Mouse (Mus musculus) limb, embryonic 15.5 days (tissue): ENCODE measurements around the gene Rsph10b. TPM values are rescaled to one million over a fixed set of nuclear protein-coding genes. Genes with fewer than 3 reads are reported as not detected.

Experiments used
- ATAC-seq: fragments of 200-750 bp; cut with Nextera tagmentation; 2 replicates; pipeline ENCODE4 v1.8.0; 2017; ENCODE audit warnings: low read depth, moderate TSS enrichment; ENCODE audit not compliant: insufficient number of reproducible peaks, low FRiP score, low TSS enrichment
- H3K27ac ChIP-seq: fragments of 300-500 bp; sonication (generic); 2 replicates; pipeline ENCODE4 v1.5.1; 2015; ENCODE audit warnings: moderate library complexity, mild to moderate bottlenecking, inconsistent platforms
- H3K27me3 ChIP-seq: fragments of 300-500 bp; sonication (generic); 2 replicates; pipeline ENCODE4 v1.6.1; 2015; ENCODE audit warnings: inconsistent platforms
- H3K36me3 ChIP-seq: fragments of 300-500 bp; sonication (generic); 2 replicates; pipeline ENCODE4 v1.6.1; 2015; ENCODE audit warnings: inconsistent platforms
- H3K4me1 ChIP-seq: fragments of 300-500 bp; sonication (generic); 2 replicates; pipeline ENCODE4 v1.6.1; 2015; ENCODE audit warnings: inconsistent platforms
- H3K4me2 ChIP-seq: fragments of 300-500 bp; sonication (generic); 2 replicates; pipeline ENCODE4 v1.6.1; 2015; ENCODE audit warnings: mild to moderate bottlenecking, inconsistent platforms
- H3K4me3 ChIP-seq: fragments of 300-500 bp; sonication (generic); 2 replicates; pipeline ENCODE4 v1.5.1; 2015; ENCODE audit warnings: mild to moderate bottlenecking, inconsistent platforms
- H3K9ac ChIP-seq: fragments of 300-500 bp; sonication (generic); 2 replicates; pipeline ENCODE4 v1.6.1; 2015; ENCODE audit warnings: inconsistent platforms
- H3K9me3 ChIP-seq: fragments of 300-500 bp; sonication (generic); 2 replicates; pipeline ENCODE4 v1.6.1; 2016; ENCODE audit warnings: inconsistent platforms
- WGBS: fragments of 180-500 bp; shearing (Covaris S2); methylation state at CpG from one replicate; pipeline ENCODE4 v1.1.7; 2015; 5-methylcytosine and 5-hydroxymethylcytosine counted together
- polyA plus RNA-seq: library from polyadenylated mRNA; unstranded; fragments of >200 nt; fragmentation: Nextera tagmentation; extraction: Ambion mirVana; gene quantifications from 2 replicates; pipeline ENCODE4 v1.2.1, GENCODE M21; 2015

The Rsph10b gene
- polyA plus RNA-seq, 1 experiment from 2014 or later = 1.4 TPM

- no peak overlapping the region for H3K27ac ChIP-seq
- no peaks in the 10 kb centered on the region for H3K9me3 ChIP-seq
- H3K36me3 ChIP-seq = no peaks in the 10 kb centered on the region
- no peak overlapping the region for H3K4me2 ChIP-seq
- 69% methylated on average over 16 of the region's 16 CpGs for WGBS
- H3K4me1 ChIP-seq = peaks cover 7% of the 10 kb centered on the region; the same call in 1 of the 2 replicates
- H3K27me3 ChIP-seq = no peaks in the 10 kb centered on the region
- H3K4me3 ChIP-seq = no peak overlapping the region
- ATAC-seq = no peak
- H3K9ac ChIP-seq = no peak overlapping the region
Measured at GRCm38 (mm10) chr5:143976726-143977431, 44.0 kb downstream of the Rsph10b start.

DNA sequence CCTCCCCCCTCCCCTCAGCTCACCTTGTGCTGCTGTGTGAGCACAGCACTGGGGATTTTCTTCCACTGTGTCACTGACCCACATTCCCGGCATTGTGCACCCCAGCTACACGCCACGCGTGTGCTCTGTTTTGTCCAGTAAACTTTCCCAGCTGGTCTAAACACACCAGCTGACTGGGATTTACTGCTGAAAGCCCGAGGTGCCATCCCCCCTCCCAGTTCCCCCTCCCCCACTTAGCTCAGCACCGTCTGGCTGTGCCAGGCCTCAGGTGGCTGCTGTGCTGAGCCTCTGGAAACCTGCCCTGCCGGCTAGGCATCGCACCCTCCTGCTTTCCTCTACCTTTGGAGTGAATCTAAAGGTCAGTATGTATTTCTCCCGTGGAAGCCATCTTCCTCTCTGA lies 48.0 kb downstream of the Rsph10b start:
- H3K9me3 ChIP-seq = no peaks in the 10 kb centered on the region
- no peak overlapping the region for H3K27ac ChIP-seq
- H3K4me3 ChIP-seq = no peak overlapping the region
- H3K4me1 ChIP-seq = peaks cover 3% of the 10 kb centered on the region; the same call in 1 of the 2 replicates
- H3K9ac ChIP-seq = no peak overlapping the region
- no peaks in the 10 kb centered on the region for H3K27me3 ChIP-seq
- no peak overlapping the region for H3K4me2 ChIP-seq
- WGBS = 14% methylated on average over 9 of the region's 9 CpGs
- no peak for ATAC-seq
- H3K36me3 ChIP-seq = peaks cover 18% of the 10 kb centered on the region

GRCm38 (mm10) chr5:143982361-143982760 lies 49.5 kb downstream of the Rsph10b start:
- peaks cover 31% of the 10 kb centered on the region for H3K36me3 ChIP-seq
- H3K4me1 ChIP-seq = peaks cover 3% of the 10 kb centered on the region; the same call in 1 of the 2 replicates
- ATAC-seq = no peak
- no peak overlapping the region for H3K27ac ChIP-seq
- H3K4me2 ChIP-seq = no peak overlapping the region
- WGBS = 64% methylated on average over 2 of the region's 2 CpGs
- H3K9me3 ChIP-seq = no peaks in the 10 kb centered on the region
- H3K9ac ChIP-seq = no peak overlapping the region
- H3K27me3 ChIP-seq = no peaks in the 10 kb centered on the region
- no peak overlapping the region for H3K4me3 ChIP-seq

DNA sequence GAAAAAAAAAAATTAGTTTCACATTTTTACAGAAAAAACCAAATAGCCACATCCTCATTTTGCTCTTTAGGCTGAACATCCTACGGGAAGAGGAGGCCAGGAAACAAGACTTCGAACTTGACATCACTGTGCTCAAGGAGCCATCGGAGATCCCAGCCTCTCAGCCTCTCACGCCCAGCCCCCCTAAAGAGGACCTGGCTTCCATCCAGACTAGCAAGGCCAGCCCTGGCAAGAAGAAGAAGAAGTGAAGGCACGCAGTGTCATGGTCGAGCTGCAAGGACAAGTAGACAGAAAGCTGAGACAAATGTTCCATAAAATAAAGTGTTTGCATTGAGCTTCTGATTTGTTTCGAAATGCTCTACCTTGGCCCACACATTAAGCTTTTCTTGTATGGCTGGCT lies 52.5 kb downstream of the Rsph10b start:
- Histone ChIP-seq H3K27me3 (no peaks in the 10 kb centered on the region), H3K36me3 (peaks cover 61% of the 10 kb centered on the region), H3K27ac (no peak overlapping the region), H3K9me3 (no peaks in the 10 kb centered on the region), H3K4me3 (no peak overlapping the region), H3K9ac (no peak overlapping the region), H3K4me1 (peaks cover 3% of the 10 kb centered on the region; the same call in 1 of the 2 replicates), H3K4me2 (no peak overlapping the region)
- 82% methylated on average over 7 of the region's 7 CpGs for WGBS
- no peak for ATAC-seq

DNA sequence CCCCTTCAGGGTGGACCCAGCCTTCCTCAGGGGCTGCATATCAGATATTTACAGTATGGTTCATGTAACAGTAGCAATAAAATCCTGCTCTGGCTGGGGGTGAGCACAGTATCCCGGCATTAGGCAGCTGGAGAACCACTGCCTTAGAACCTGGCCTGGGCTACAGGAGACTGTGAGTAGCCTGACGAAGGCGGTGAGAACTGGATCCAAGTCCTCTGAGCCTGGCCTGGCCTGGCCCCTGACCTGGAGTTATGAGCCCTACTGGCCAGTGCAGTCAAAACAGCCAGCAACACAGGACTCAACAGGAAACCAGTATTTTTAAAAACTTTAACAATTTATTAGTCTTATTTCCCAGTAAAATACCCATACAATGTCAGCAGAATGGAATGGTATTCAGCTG lies 54.8 kb downstream of the Rsph10b start:
- WGBS = 93% methylated on average over 3 of the region's 3 CpGs
- ATAC-seq = no peak
- H3K9ac ChIP-seq = no peak overlapping the region
- no peaks in the 10 kb centered on the region for H3K27me3 ChIP-seq
- no peak overlapping the region for H3K4me2 ChIP-seq
- H3K4me1 ChIP-seq = no peaks in the 10 kb centered on the region
- no peaks in the 10 kb centered on the region for H3K9me3 ChIP-seq
- no peak overlapping the region for H3K27ac ChIP-seq
- H3K36me3 ChIP-seq = peaks cover 83% of the 10 kb centered on the region
- no peak overlapping the region for H3K4me3 ChIP-seq

DNA sequence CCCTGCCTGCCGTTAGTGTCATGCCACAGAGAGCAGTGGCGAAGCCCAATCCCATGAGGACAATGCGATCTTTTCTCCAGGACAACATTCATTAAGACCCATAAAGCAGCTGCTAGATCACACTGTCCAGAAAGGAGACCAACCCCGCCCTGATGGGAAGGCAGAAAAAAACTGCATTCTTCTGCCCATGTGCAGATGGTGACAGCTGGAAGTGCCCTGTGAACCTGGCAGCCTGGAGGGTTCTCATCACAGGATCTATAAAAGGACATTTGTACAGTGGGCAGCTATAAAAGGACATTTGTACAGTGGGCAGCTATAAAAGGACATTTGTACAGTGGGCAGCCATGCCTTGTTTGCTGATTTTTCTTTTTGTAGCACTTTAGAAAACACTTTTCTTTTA lies 56.2 kb downstream of the Rsph10b start:
- Histone ChIP-seq H3K4me3 (no peak overlapping the region), H3K4me1 (no peaks in the 10 kb centered on the region), H3K27me3 (no peaks in the 10 kb centered on the region), H3K9ac (no peak overlapping the region), H3K27ac (no peak overlapping the region), H3K9me3 (no peaks in the 10 kb centered on the region), H3K36me3 (peaks cover 90% of the 10 kb centered on the region), H3K4me2 (no peak overlapping the region)
- ATAC-seq = no peak
- WGBS = 88% methylated on average over 4 of the region's 4 CpGs

DNA sequence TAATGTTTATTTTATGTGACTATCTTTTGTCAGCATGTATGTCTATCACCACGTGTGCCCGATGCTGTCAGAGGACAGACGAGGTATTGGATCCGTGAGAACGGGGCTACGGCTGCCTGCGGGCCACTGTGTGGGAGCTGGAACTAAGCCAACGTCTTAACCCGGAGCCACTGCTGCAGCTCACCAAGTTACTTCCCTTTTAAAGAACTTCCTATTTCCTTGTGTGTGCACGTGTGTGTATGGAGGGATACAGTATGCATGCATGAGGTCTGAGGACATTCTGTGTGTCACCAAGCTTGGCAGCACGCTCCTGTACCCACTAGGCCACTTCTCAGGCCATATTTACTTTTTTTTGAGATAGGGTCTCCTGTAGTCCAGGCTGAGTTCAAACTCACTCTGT lies 57.3 kb downstream of the Rsph10b start:
- Histone ChIP-seq H3K27ac (no peak overlapping the region), H3K4me3 (no peak overlapping the region), H3K9me3 (no peaks in the 10 kb centered on the region), H3K36me3 (peaks cover 98% of the 10 kb centered on the region), H3K4me2 (no peak overlapping the region), H3K9ac (no peak overlapping the region), H3K4me1 (no peaks in the 10 kb centered on the region), H3K27me3 (no peaks in the 10 kb centered on the region)
- WGBS = 85% methylated on average over 11 of the region's 11 CpGs
- no peak for ATAC-seq

GRCm38 (mm10) chr5:143992661-143993060 lies 59.8 kb downstream of the Rsph10b start:
- H3K9me3 ChIP-seq = no peaks in the 10 kb centered on the region
- no peak overlapping the region for H3K9ac ChIP-seq
- H3K27me3 ChIP-seq = no peaks in the 10 kb centered on the region
- 90% methylated on average over 10 of the region's 10 CpGs for WGBS
- H3K4me3 ChIP-seq = no peak overlapping the region
- H3K4me1 ChIP-seq = no peaks in the 10 kb centered on the region
- no peak overlapping the region for H3K27ac ChIP-seq
- no peak overlapping the region for H3K4me2 ChIP-seq
- H3K36me3 ChIP-seq = peaks cover 100% of the 10 kb centered on the region
- ATAC-seq = no peak

GRCm38 (mm10) chr5:143993260-143993659 lies 60.4 kb downstream of the Rsph10b start:
- no peaks in the 10 kb centered on the region for H3K4me1 ChIP-seq
- H3K36me3 ChIP-seq = peaks cover 100% of the 10 kb centered on the region
- no peaks in the 10 kb centered on the region for H3K27me3 ChIP-seq
- no peak overlapping the region for H3K9ac ChIP-seq
- ATAC-seq = no peak
- no peak overlapping the region for H3K27ac ChIP-seq
- H3K9me3 ChIP-seq = no peaks in the 10 kb centered on the region
- H3K4me3 ChIP-seq = no peak overlapping the region
- WGBS = 87% methylated on average over 8 of the region's 8 CpGs
- H3K4me2 ChIP-seq = no peak overlapping the region

DNA sequence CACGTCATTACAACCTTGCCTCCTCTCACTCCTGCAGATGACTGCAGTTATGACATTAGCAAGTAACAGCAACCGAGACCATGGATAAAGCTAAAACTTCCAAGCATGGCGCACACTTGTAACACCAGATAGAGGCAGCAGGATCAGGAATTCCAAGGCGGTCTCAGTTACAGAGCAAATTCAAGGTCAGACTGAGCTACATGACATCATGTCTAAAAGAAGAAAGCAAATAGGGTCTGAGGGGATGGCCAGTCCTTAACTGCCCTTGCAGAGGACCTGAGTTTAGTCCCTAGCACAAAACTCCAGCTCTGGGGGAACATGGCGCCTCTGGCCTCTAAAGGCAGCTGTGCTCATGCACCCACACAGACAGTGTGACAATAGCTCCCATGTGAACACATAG lies 61.0 kb downstream of the Rsph10b start:
- Histone ChIP-seq H3K27ac (no peak overlapping the region), H3K4me2 (no peak overlapping the region), H3K4me3 (no peak overlapping the region), H3K27me3 (no peaks in the 10 kb centered on the region), H3K9ac (no peak overlapping the region), H3K4me1 (no peaks in the 10 kb centered on the region), H3K9me3 (no peaks in the 10 kb centered on the region), H3K36me3 (peaks cover 100% of the 10 kb centered on the region)
- ATAC-seq = no peak
- 86% methylated on average over 5 of the region's 5 CpGs for WGBS

DNA sequence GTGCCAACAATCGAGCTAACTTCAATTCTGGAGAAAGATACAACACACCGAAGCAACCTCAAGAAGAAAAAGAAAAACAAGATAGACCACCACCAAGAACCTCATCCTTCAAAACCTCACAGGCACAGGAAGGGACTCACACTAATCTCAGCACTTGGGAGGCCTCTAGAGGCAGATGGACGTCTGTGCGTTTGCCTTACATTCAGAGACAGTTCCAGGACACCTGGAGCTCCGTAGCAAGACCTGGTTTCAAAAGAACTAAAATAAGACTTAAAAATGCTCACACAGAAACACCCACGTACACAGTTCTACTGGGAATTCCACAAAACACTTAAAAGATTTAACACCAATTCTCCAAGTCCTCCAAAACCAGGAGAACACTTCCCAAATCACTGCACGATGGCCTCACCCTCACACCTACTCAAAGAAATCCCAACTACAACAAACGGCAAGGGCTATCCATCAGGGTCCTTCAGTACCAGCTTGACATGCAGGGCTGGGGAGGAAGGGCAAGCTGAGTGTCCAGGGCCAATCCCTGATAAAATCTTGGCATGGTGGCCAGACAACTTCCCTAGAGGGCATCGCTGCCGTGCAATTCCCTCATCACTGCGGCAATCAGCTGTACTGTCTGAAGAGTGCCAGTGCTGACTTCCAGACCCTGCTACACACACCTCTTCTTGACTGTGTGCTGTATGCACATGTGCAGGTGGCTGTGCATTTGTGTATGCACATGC lies 62.0 kb downstream of the Rsph10b start:
- no peaks in the 10 kb centered on the region for H3K27me3 ChIP-seq
- no peak overlapping the region for H3K4me3 ChIP-seq
- no peak for ATAC-seq
- 72% methylated on average over 11 of the region's 11 CpGs for WGBS
- no peaks in the 10 kb centered on the region for H3K4me1 ChIP-seq
- no peak overlapping the region for H3K27ac ChIP-seq
- H3K4me2 ChIP-seq = no peak overlapping the region
- no peaks in the 10 kb centered on the region for H3K9me3 ChIP-seq
- H3K9ac ChIP-seq = no peak overlapping the region
- peaks cover 100% of the 10 kb centered on the region for H3K36me3 ChIP-seq

DNA sequence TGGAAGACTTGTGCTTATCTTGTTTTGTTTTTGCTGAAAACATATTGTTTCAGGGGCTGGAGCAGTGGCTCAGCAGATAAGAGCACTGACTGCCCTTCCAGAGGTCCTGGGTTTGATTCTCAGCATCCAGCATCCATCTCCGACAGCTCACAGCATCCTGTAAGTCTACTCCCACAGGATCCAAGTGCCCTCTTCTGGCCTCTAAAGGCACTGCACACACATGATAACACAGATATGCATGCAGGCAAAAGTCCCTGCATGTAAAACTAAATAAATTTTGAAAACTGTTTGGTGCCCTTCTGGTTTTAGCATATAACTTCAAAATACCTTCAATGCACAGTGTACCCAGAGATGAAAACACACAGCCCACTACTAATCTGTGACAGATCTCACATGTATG lies 66.6 kb downstream of the Rsph10b start:
- no peak overlapping the region for H3K9ac ChIP-seq
- H3K27ac ChIP-seq = no peak overlapping the region
- no peak overlapping the region for H3K4me2 ChIP-seq
- WGBS = 91% methylated on average over 1 of the region's 1 CpGs
- no peaks in the 10 kb centered on the region for H3K27me3 ChIP-seq
- no peak overlapping the region for H3K4me3 ChIP-seq
- no peak for ATAC-seq
- H3K9me3 ChIP-seq = no peaks in the 10 kb centered on the region
- no peaks in the 10 kb centered on the region for H3K4me1 ChIP-seq
- peaks cover 95% of the 10 kb centered on the region for H3K36me3 ChIP-seq
